Mouse (Mus musculus) neural tube, embryonic 12.5 days (tissue): ENCODE measurements at regions not wholly inside any gene's neighbourhood (a gene's known extent, or its start where the extent isn't known, plus 50 kb on each side); places are given as distances from the start of the nearest gene placed in this dataset.

Experiments
- ATAC-seq: fragments of 200-750 bp; cut with Nextera tagmentation; 2 replicates; pipeline ENCODE4 v1.8.0; 2017; ENCODE audit warnings: low read depth, mild to moderate bottlenecking, moderate TSS enrichment, moderate library complexity; ENCODE audit not compliant: low FRiP score
- H3K27ac ChIP-seq: fragments of 300-500 bp; sonication (generic); 2 replicates; pipeline ENCODE4 v1.5.1; 2016
- H3K27me3 ChIP-seq: fragments of 300-500 bp; sonication (generic); replicated peaks from 2 replicates; pipeline ENCODE4 v1.6.1; 2016; ENCODE audit warnings: mild to moderate bottlenecking
- H3K36me3 ChIP-seq: fragments of 300-500 bp; sonication (generic); 2 replicates; pipeline ENCODE4 v1.6.1; 2016; ENCODE audit warnings: mild to moderate bottlenecking
- H3K4me1 ChIP-seq: fragments of 300-500 bp; sonication (generic); 2 replicates; pipeline ENCODE4 v1.6.1; 2016
- H3K4me2 ChIP-seq: fragments of 300-500 bp; sonication (generic); replicated peaks from 2 replicates; pipeline ENCODE4 v1.6.1; 2016; ENCODE audit warnings: mild to moderate bottlenecking
- H3K4me3 ChIP-seq: fragments of 300-500 bp; sonication (generic); 2 replicates; pipeline ENCODE4 v1.5.1; 2016
- H3K9ac ChIP-seq: fragments of 300-500 bp; sonication (generic); 2 replicates; pipeline ENCODE4 v1.6.1; 2016; ENCODE audit warnings: mild to moderate bottlenecking
- H3K9me3 ChIP-seq: fragments of 300-500 bp; sonication (generic); 2 replicates; pipeline ENCODE4 v1.6.1; 2016; ENCODE audit warnings: mild to moderate bottlenecking
- WGBS: fragments of 180-500 bp; shearing (Covaris S2); methylation state at CpG from one replicate; pipeline ENCODE4 v1.1.7; 2016; 5-methylcytosine and 5-hydroxymethylcytosine counted together

- 88% methylated on average over 1 of the region's 1 CpGs for WGBS
- no peaks in the 10 kb centered on the region for H3K9me3 ChIP-seq
- H3K4me1 ChIP-seq, result no peaks in the 10 kb centered on the region
- H3K27ac ChIP-seq, result no peak overlapping the region
- no peak for ATAC-seq
- no peak overlapping the region for H3K4me3 ChIP-seq
- H3K4me2 ChIP-seq, result no peak overlapping the region
- H3K27me3 ChIP-seq, result no peaks in the 10 kb centered on the region
- H3K36me3 ChIP-seq, result no peaks in the 10 kb centered on the region
- H3K9ac ChIP-seq, result no peak overlapping the region
These were observed 339.6 kb downstream of the Pdha2 start for GRCm38 (mm10) chr3:140872511-140872910.

GRCm38 (mm10) chr3:140871261-140871660 is 340.9 kb downstream of the Pdha2 start:
- Histone ChIP-seq H3K4me1 (no peaks in the 10 kb centered on the region), H3K4me3 (no peak overlapping the region), H3K27me3 (no peaks in the 10 kb centered on the region), H3K9ac (no peak overlapping the region), H3K36me3 (no peaks in the 10 kb centered on the region), H3K27ac (no peak overlapping the region), H3K9me3 (no peaks in the 10 kb centered on the region), H3K4me2 (no peak overlapping the region)
- no peak for ATAC-seq
- 93% methylated on average over 2 of the region's 2 CpGs for WGBS

GRCm38 (mm10) chr3:140840197-140840596 is 372.0 kb downstream of the Pdha2 start:
- no peaks in the 10 kb centered on the region for H3K9me3 ChIP-seq
- no peak for ATAC-seq
- H3K36me3 ChIP-seq, result no peaks in the 10 kb centered on the region
- no peak overlapping the region for H3K4me3 ChIP-seq
- H3K4me2 ChIP-seq, result no peak overlapping the region
- WGBS, result 81% methylated on average over 2 of the region's 2 CpGs
- H3K4me1 ChIP-seq, result no peaks in the 10 kb centered on the region
- no peak overlapping the region for H3K9ac ChIP-seq
- no peak overlapping the region for H3K27ac ChIP-seq
- no peaks in the 10 kb centered on the region for H3K27me3 ChIP-seq

GRCm38 (mm10) chr3:140837976-140838581 is 374.1 kb downstream of the Pdha2 start:
- ATAC-seq, result no peak
- no peaks in the 10 kb centered on the region for H3K4me1 ChIP-seq
- H3K27ac ChIP-seq, result no peak overlapping the region
- H3K4me2 ChIP-seq, result no peak overlapping the region
- no peaks in the 10 kb centered on the region for H3K9me3 ChIP-seq
- H3K4me3 ChIP-seq, result no peak overlapping the region
- H3K9ac ChIP-seq, result no peak overlapping the region
- H3K27me3 ChIP-seq, result no peaks in the 10 kb centered on the region
- no peaks in the 10 kb centered on the region for H3K36me3 ChIP-seq
- 84% methylated on average over 2 of the region's 2 CpGs for WGBS

- H3K36me3 ChIP-seq, result no peaks in the 10 kb centered on the region
- no peak for ATAC-seq
- no peaks in the 10 kb centered on the region for H3K27me3 ChIP-seq
- no peak overlapping the region for H3K9ac ChIP-seq
- H3K4me1 ChIP-seq, result no peaks in the 10 kb centered on the region
- no peak overlapping the region for H3K4me2 ChIP-seq
- H3K4me3 ChIP-seq, result no peak overlapping the region
- no peaks in the 10 kb centered on the region for H3K9me3 ChIP-seq
- H3K27ac ChIP-seq, result no peak overlapping the region
These were observed 390.9 kb downstream of the Pdha2 start for GRCm38 (mm10) chr3:140821266-140821665.

GRCm38 (mm10) chr3:140805586-140805985 is 406.6 kb downstream of the Pdha2 start:
- no peak overlapping the region for H3K4me2 ChIP-seq
- no peak for ATAC-seq
- H3K4me3 ChIP-seq, result no peak overlapping the region
- no peaks in the 10 kb centered on the region for H3K27me3 ChIP-seq
- no peaks in the 10 kb centered on the region for H3K4me1 ChIP-seq
- H3K36me3 ChIP-seq, result no peaks in the 10 kb centered on the region
- no peak overlapping the region for H3K9ac ChIP-seq
- H3K27ac ChIP-seq, result no peak overlapping the region
- 96% methylated on average over 2 of the region's 2 CpGs for WGBS
- no peaks in the 10 kb centered on the region for H3K9me3 ChIP-seq

GRCm38 (mm10) chr3:140792943-140793342 is 419.2 kb downstream of the Pdha2 start:
- Histone ChIP-seq H3K9me3 (no peaks in the 10 kb centered on the region), H3K27me3 (no peaks in the 10 kb centered on the region), H3K4me1 (no peaks in the 10 kb centered on the region), H3K4me3 (no peak overlapping the region), H3K36me3 (no peaks in the 10 kb centered on the region), H3K9ac (no peak overlapping the region), H3K4me2 (no peak overlapping the region), H3K27ac (no peak overlapping the region)
- 90% methylated on average over 2 of the region's 2 CpGs for WGBS
- ATAC-seq, result no peak

- H3K4me1 ChIP-seq, result no peaks in the 10 kb centered on the region
- no peaks in the 10 kb centered on the region for H3K27me3 ChIP-seq
- no peaks in the 10 kb centered on the region for H3K9me3 ChIP-seq
- no peak for ATAC-seq
- H3K27ac ChIP-seq, result no peak overlapping the region
- H3K9ac ChIP-seq, result no peak overlapping the region
- H3K4me3 ChIP-seq, result no peak overlapping the region
- WGBS, result 69% methylated on average over 3 of the region's 3 CpGs
- H3K36me3 ChIP-seq, result no peaks in the 10 kb centered on the region
- H3K4me2 ChIP-seq, result no peak overlapping the region
These were observed 426.5 kb downstream of the Pdha2 start for GRCm38 (mm10) chr3:140785700-140786099.

GRCm38 (mm10) chr3:140760051-140760450 is 452.1 kb downstream of the Pdha2 start:
- Histone ChIP-seq H3K27me3 (no peaks in the 10 kb centered on the region), H3K36me3 (no peaks in the 10 kb centered on the region), H3K27ac (no peak overlapping the region), H3K9ac (no peak overlapping the region), H3K9me3 (no peaks in the 10 kb centered on the region), H3K4me2 (no peak overlapping the region), H3K4me3 (no peak overlapping the region), H3K4me1 (no peaks in the 10 kb centered on the region)
- no peak for ATAC-seq
- WGBS, result 90% methylated on average over 4 of the region's 4 CpGs

GRCm38 (mm10) chr3:140744501-140744900 is 467.7 kb downstream of the Pdha2 start:
- no peaks in the 10 kb centered on the region for H3K36me3 ChIP-seq
- H3K4me1 ChIP-seq, result no peaks in the 10 kb centered on the region
- no peak overlapping the region for H3K4me3 ChIP-seq
- no peak overlapping the region for H3K4me2 ChIP-seq
- H3K9me3 ChIP-seq, result no peaks in the 10 kb centered on the region
- 78% methylated on average over 2 of the region's 2 CpGs for WGBS
- no peaks in the 10 kb centered on the region for H3K27me3 ChIP-seq
- no peak overlapping the region for H3K9ac ChIP-seq
- H3K27ac ChIP-seq, result no peak overlapping the region
- ATAC-seq, result no peak

GRCm38 (mm10) chr3:140740430-140740829 is 471.7 kb downstream of the Pdha2 start:
- no peaks in the 10 kb centered on the region for H3K36me3 ChIP-seq
- no peak overlapping the region for H3K9ac ChIP-seq
- no peaks in the 10 kb centered on the region for H3K4me1 ChIP-seq
- no peak overlapping the region for H3K27ac ChIP-seq
- ATAC-seq, result no peak
- no peaks in the 10 kb centered on the region for H3K9me3 ChIP-seq
- H3K27me3 ChIP-seq, result no peaks in the 10 kb centered on the region
- no peak overlapping the region for H3K4me2 ChIP-seq
- H3K4me3 ChIP-seq, result no peak overlapping the region
- 92% methylated on average over 1 of the region's 1 CpGs for WGBS

- Histone ChIP-seq H3K9ac (no peak overlapping the region), H3K4me3 (no peak overlapping the region), H3K4me1 (no peaks in the 10 kb centered on the region), H3K4me2 (no peak overlapping the region), H3K9me3 (no peaks in the 10 kb centered on the region), H3K36me3 (no peaks in the 10 kb centered on the region), H3K27ac (no peak overlapping the region), H3K27me3 (no peaks in the 10 kb centered on the region)
- 82% methylated on average over 8 of the region's 8 CpGs for WGBS
- ATAC-seq, result no peak
These were observed 473.3 kb downstream of the Pdha2 start for GRCm38 (mm10) chr3:140738654-140739369.

- Histone ChIP-seq H3K27me3 (no peaks in the 10 kb centered on the region), H3K9me3 (no peaks in the 10 kb centered on the region), H3K4me3 (no peak overlapping the region), H3K9ac (no peak overlapping the region), H3K4me2 (no peak overlapping the region), H3K36me3 (no peaks in the 10 kb centered on the region), H3K4me1 (no peaks in the 10 kb centered on the region), H3K27ac (no peak overlapping the region)
- ATAC-seq, result no peak
These were observed 495.3 kb downstream of the Pdha2 start for GRCm38 (mm10) chr3:140716896-140717295.
